Mouse (Mus musculus): ENCODE results near the gene Prl2c2. TPM values are rescaled to one million over a fixed set of nuclear protein-coding genes. Genes with fewer than 3 reads are reported as not detected.

Prl2c2 gene
- polyA plus RNA-seq (2012; rRNA removed; ENCODE audit: low replicate concordance), result not detected in 2 replicates

GRCm38 (mm10) chr13:13005283-13005682, at the start of gene Prl2c2:
Prl2c2 (minus strand) TSS chr13:13005383.

Other genes with a start within 250 kb of the Prl2c2 start
- not detected in 2 replicates for gene Prl2c3, start 205.3 kb downstream of the Prl2c2 start, polyA plus RNA-seq (2012; rRNA removed; ENCODE audit: low replicate concordance)
- gene Prl2c5, start 177.3 kb upstream of the Prl2c2 start, polyA plus RNA-seq (2012; rRNA removed; ENCODE audit: low replicate concordance), result not detected in 2 replicates

Measured in subcutaneous adipose tissue, adult 2 months (tissue).